Mouse (Mus musculus): Measurements from ENCODE around the gene Fam71b. TPM values are rescaled to one million over a fixed set of nuclear protein-coding genes. Genes with fewer than 3 reads are reported as not detected.

Fam71b gene
- polyA plus RNA-seq, 1 experiment = not detected

DNA sequence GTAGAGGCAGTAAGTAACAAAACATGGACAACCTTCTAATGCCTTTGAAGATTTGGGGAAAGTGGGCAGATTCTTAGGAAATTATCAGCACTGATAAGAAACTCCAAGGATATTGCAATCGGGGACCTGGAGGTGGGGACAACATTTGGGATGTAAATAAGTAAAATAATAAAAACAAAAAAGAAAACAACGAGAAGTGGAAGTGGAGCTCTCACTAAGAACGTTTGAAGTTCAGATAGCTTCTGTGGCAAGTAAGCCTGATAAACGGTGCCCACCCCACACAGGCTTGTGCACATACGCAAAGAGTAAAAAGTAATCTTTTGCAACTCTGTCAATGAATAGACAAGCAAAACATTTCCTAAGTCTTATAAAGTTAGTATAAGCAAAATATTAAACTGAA lies 47.6 kb downstream of the Fam71b start:
- TF ChIP-seq CTCF (IDR thresholded peaks at IDR 0.05; ENCODE audit: borderline replicate concordance, insufficient read depth, low read length) (no peak), POLR2A (IDR thresholded peaks at IDR 0.05; ENCODE audit: low read depth, low read length) (no peak)
- Histone ChIP-seq H3K27ac (ENCODE audit: insufficient read depth, low read length) (no peak overlapping the region), H3K4me3 (ENCODE audit: insufficient read depth, low read length) (no peak overlapping the region), H3K4me1 (ENCODE audit: control insufficient read depth, insufficient read depth, low read length) (no peaks in the 10 kb centered on the region)

DNA sequence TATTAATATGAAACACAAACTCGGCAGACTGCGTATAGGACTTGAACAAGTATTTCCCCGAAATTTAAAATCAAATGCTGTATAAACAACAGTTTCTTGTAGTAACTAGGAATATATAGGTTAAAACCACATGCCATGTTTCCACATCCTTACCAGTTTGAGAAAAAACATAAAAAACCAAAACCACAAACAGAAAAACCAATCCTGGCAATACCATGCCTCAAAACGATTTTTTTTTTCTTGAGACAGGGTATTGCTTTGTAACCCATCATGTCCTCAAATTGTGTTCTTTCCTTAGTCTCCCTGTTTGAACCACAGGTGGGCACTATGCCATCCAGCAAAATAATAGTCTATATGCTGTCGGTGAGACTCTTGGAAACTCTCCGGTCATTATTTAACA lies 49.8 kb downstream of the Fam71b start:
- TF ChIP-seq POLR2A (IDR thresholded peaks at IDR 0.05; ENCODE audit: low read depth, low read length) = no peak
- no peak for TF ChIP-seq CTCF (IDR thresholded peaks at IDR 0.05; ENCODE audit: borderline replicate concordance, insufficient read depth, low read length)
- Histone ChIP-seq H3K4me3 (ENCODE audit: insufficient read depth, low read length) (no peak overlapping the region), H3K27ac (ENCODE audit: insufficient read depth, low read length) (no peak overlapping the region), H3K4me1 (ENCODE audit: control insufficient read depth, insufficient read depth, low read length) (no peaks in the 10 kb centered on the region)

DNA sequence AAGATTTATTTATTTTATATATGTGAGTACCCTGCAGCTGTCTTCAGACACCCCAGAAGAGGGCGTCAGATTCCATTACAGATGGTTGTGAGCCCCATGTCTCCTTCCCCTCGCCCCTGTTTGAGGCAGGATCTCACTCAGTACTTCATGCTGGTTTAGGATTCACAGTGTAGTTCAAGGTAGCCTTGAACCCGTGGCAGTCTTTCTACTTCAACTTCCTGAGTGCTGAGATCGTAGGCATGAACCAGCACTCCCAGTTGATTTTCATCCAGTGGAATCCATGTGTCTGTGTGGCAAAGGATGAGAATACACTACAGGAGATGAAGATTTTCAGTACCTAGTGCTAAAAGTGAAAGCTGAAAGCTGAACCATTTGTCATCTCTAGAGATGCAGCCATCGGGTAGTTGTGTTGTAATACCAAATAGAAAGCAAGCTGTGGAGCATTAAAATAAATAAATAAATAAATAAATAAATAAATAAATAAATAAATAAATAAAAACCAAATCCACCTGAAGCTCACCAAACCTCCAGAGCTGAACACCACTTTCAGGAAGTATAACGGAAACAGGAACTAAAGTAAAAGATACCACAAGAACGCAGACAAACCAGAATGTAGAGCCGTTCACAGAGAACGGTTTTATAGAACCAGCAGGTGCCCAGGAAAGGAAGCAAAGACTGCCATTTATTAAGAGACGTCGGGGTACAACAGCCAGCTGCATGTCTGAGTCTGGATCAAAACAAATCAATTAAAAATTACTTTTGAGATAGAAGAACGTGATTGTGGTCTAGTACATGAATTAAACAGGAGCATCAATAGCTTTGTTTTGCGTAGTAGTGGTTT lies 51.5 kb downstream of the Fam71b start:
- Histone ChIP-seq H3K4me3 (ENCODE audit: insufficient read depth, low read length) (no peak overlapping the region), H3K27ac (ENCODE audit: insufficient read depth, low read length) (no peak overlapping the region), H3K4me1 (ENCODE audit: control insufficient read depth, insufficient read depth, low read length) (no peaks in the 10 kb centered on the region)
- TF ChIP-seq CTCF (IDR thresholded peaks at IDR 0.05; ENCODE audit: borderline replicate concordance, insufficient read depth, low read length) = no peak
- no peak for TF ChIP-seq POLR2A (IDR thresholded peaks at IDR 0.05; ENCODE audit: low read depth, low read length)

DNA sequence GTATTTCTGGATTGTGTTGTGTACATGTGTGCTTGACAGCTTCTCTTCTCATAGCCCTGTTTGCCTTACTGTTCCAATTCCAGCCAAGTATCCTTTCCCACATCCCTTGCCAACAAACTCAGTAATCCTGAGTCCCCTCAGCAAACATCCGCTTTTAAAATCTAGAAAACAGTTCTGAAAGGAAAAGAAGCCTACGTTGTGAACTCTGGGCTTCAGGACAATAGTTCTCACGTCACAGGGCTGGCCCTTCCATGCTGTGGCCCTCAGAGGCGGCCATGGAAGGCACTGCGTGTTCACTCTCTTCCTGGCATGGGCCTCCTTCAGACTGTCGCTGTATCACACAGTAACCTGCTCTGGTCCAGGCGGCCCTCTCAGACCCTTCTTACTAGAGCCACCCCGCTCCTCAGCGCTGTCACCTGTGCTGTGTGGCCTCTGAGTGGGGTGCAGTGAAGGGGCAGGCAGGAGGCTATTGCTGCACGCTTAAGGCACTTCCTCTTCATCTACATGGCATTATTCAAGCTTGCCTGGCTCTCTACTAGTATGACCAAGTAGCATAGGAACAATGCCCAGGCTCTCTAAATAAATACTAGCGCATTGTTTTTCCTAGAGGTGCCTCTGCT lies 53.2 kb downstream of the Fam71b start:
- H3K4me1 ChIP-seq (ENCODE audit: control insufficient read depth, insufficient read depth, low read length) = no peaks in the 10 kb centered on the region
- H3K27ac ChIP-seq (ENCODE audit: insufficient read depth, low read length) = no peak overlapping the region
- no peak overlapping the region for H3K4me3 ChIP-seq (ENCODE audit: insufficient read depth, low read length)
- TF ChIP-seq CTCF (IDR thresholded peaks at IDR 0.05; ENCODE audit: borderline replicate concordance, insufficient read depth, low read length) = no peak
- no peak for TF ChIP-seq POLR2A (IDR thresholded peaks at IDR 0.05; ENCODE audit: low read depth, low read length)

DNA sequence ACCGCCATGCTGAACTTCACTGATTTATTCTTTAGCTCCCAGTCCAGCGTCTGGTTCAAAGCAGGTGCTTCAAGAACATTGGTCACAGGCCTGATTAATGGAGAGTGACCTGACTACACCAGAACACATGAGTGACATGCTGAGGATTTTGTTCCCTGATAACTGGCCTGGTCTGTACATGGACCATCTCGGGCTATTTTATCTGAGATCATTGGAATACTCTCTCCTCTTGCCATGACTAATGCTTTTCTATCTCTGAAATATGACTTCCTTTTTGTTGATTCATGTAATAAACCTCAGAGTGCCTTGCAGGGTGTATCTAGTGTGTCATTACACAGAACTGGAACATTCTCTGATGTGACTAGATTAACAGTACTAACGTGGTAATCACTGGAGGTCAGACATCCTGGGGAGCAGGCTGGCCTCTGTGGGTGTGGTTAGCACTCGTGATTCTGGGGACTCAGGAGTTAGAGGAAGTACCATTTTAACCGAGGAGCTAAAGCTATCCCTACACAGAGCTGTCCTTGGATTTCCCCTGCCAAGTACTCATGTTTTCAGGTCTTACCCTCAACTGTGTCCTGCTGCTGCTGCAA lies 58.2 kb downstream of the Fam71b start, which contains the start of gene Havcr2:
TSS of gene Havcr2 (plus strand) at position 483 of the 593 bp plus-strand sequence.
- Histone ChIP-seq H3K27ac (ENCODE audit: insufficient read depth, low read length) (peak within 1 kb of the TSS; percentile 31; the same call in 1 of the 2 replicates), H3K4me3 (ENCODE audit: insufficient read depth, low read length) (no peak within 1 kb of the TSS)
- no peak for TF ChIP-seq POLR2A (IDR thresholded peaks at IDR 0.05; ENCODE audit: low read depth, low read length)
- no peak for TF ChIP-seq CTCF (IDR thresholded peaks at IDR 0.05; ENCODE audit: borderline replicate concordance, insufficient read depth, low read length)

More for the DNA sequence above, 58.2 kb downstream of the Fam71b start, which contains the start of gene Havcr2:
- peaks cover 6% of the 10 kb centered on the region for H3K4me1 ChIP-seq (ENCODE audit: control insufficient read depth, insufficient read depth, low read length)

Other genes with a start within 250 kb of the Fam71b start
- gene Nipal4, start 230.1 kb upstream of the Fam71b start, polyA plus RNA-seq (2011; ENCODE audit: insufficient read length, low read depth, missing spikeins) = 8.6 and 15.5 TPM in 2 replicates
- not detected in 2 replicates for gene Fndc9, start 161.0 kb upstream of the Fam71b start, polyA plus RNA-seq (2011; ENCODE audit: insufficient read length, low read depth, missing spikeins)
- 0.92 and 1.0 TPM in 2 replicates for gene Cyfip2, start 83.7 kb upstream of the Fam71b start, polyA plus RNA-seq (2011; ENCODE audit: insufficient read length, low read depth, missing spikeins)
- not detected in 2 replicates for gene Itk, start 7.0 kb upstream of the Fam71b start, polyA plus RNA-seq (2011; ENCODE audit: insufficient read length, low read depth, missing spikeins)
- 49.1 and 50.9 TPM in 2 replicates for gene Med7, start 40.4 kb downstream of the Fam71b start, polyA plus RNA-seq (2011; ENCODE audit: insufficient read length, low read depth, missing spikeins)
- 0.44 and 1.9 TPM in 2 replicates for gene Havcr2, start 58.4 kb downstream of the Fam71b start, polyA plus RNA-seq (2011; ENCODE audit: insufficient read length, low read depth, missing spikeins)
- gene Gm12169, start 127.7 kb downstream of the Fam71b start, polyA plus RNA-seq (2011; ENCODE audit: insufficient read length, low read depth, missing spikeins) = not detected in 2 replicates
- not detected in 2 replicates for gene BC053393, start 175.0 kb downstream of the Fam71b start, polyA plus RNA-seq (2011; ENCODE audit: insufficient read length, low read depth, missing spikeins)
- gene Dppa1, start 232.7 kb downstream of the Fam71b start, polyA plus RNA-seq (2011; ENCODE audit: insufficient read length, low read depth, missing spikeins) = not detected in 2 replicates

Data from embryonic fibroblast, embryonic 13.5 days (primary cell).